Mouse (Mus musculus) macrophage (primary cell): Measurements from ENCODE around the gene Afmid. TPM values are rescaled to one million over a fixed set of nuclear protein-coding genes. Genes with fewer than 3 reads are reported as not detected.
A peak's percentile ranks its signal among the peaks of the same experiment; 100 is the strongest.

ENCODE experiments used
- H3K27ac ChIP-seq: fragments of 350-480 bp; formaldehyde crosslinking; 2 replicates; pipeline ENCODE4 v1.9.0; 2021
- H3K36me3 ChIP-seq: fragments of 350-480 bp; formaldehyde crosslinking; 2 replicates; pipeline ENCODE4 v1.9.0; 2021; ENCODE audit errors: inconsistent target
- H3K4me3 ChIP-seq: fragments of 350-480 bp; formaldehyde crosslinking; 2 replicates; pipeline ENCODE4 v1.9.0; 2021; ENCODE audit errors: inconsistent target
- H3K79me2 ChIP-seq: fragments of 350-480 bp; formaldehyde crosslinking; 2 replicates; pipeline ENCODE4 v1.9.0; 2021; ENCODE audit errors: inconsistent target
- WGBS: methylation state at CpG from one replicate; pipeline ENCODE4 v1.1.7; 2026; ENCODE audit warnings: inconsistent platforms; ENCODE audit not compliant: missing documents; 5-methylcytosine and 5-hydroxymethylcytosine counted together
- polyA plus RNA-seq: library from polyadenylated mRNA; stranded (reverse); fragments of 250-400 nt; gene quantifications from 3 replicates; pipeline ENCODE4 v1.2.4, GENCODE M21; 2018; ENCODE audit warnings: inconsistent platforms
- total RNA-seq, 78 experiments: library from RNA; depleted of rRNA; stranded (reverse); fragments of 250-400 nt; gene quantifications; 1 replicate in 9 of 78; 2 replicates in 24 of 78; 3 replicates in 43 of 78; 4 replicates in 2 of 78; pipeline ENCODE4 v1.2.4; 2018; ENCODE audit warnings: inconsistent platforms in 56 of 78

The Afmid gene
- 10 to 100 TPM in 23 of 26 experiments, 1 to 10 TPM in 3; 3.2 to 34.1 (median 21.9) TPM for total RNA-seq (2018; cell fraction: chromatin; rRNA removed)
- 1 to 10 TPM; 1.0 to 3.6 (median 2.4) TPM for total RNA-seq (2018; cell fraction: cytosol; rRNA removed)
- 10 to 100 TPM in 12 of 26 experiments, 1 to 10 TPM in 14; 3.3 to 19.8 (median 9.4) TPM for total RNA-seq (2018; cell fraction: nucleus; rRNA removed)
- polyA plus RNA-seq = 2.9 to 4.4 TPM (median 3.6 TPM) in 3 replicates

- no peaks in the 10 kb centered on the region for H3K36me3 ChIP-seq
- H3K4me3 ChIP-seq = peak within 1 kb of the TSS; percentile 67
- WGBS = under 1% methylated on average over 33 of the region's 34 CpGs
- peaks cover 45% of the 10 kb centered on the region for H3K79me2 ChIP-seq
- H3K27ac ChIP-seq = peak within 1 kb of the TSS; percentile 87
Measured at GRCm38 (mm10) chr11:117825333-117826101, at the start of gene Afmid, which contains the start of gene Tk1. Gene Afmid, plus strand, starts transcription at chr11:117825924. Gene Tk1, minus strand, starts transcription at chr11:117826092.

GRCm38 (mm10) chr11:117776085-117776792, 49.5 kb upstream of the Afmid start:
- 93% methylated on average over 14 of the region's 14 CpGs for WGBS
- H3K4me3 ChIP-seq = no peak overlapping the region
- H3K79me2 ChIP-seq = no peaks in the 10 kb centered on the region
- peaks cover 25% of the 10 kb centered on the region; the same call in 1 of the 2 replicates for H3K36me3 ChIP-seq
- no peak overlapping the region for H3K27ac ChIP-seq

- WGBS = 39% methylated on average over 5 of the region's 5 CpGs
- H3K36me3 ChIP-seq = peaks cover 25% of the 10 kb centered on the region; the same call in 1 of the 2 replicates
- H3K27ac ChIP-seq = no peak overlapping the region
Measured at GRCm38 (mm10) chr11:117777111-117777510, 48.6 kb upstream of the Afmid start.

GRCm38 (mm10) chr11:117778031-117778430, 47.7 kb upstream of the Afmid start:
- peaks cover 19% of the 10 kb centered on the region; the same call in 1 of the 2 replicates for H3K36me3 ChIP-seq
- H3K27ac ChIP-seq = no peak overlapping the region
- H3K4me3 ChIP-seq = no peak overlapping the region

More at GRCm38 (mm10) chr11:117777111-117777510, 48.6 kb upstream of the Afmid start:
- Histone ChIP-seq H3K79me2 (no peaks in the 10 kb centered on the region), H3K4me3 (no peak overlapping the region)

GRCm38 (mm10) chr11:117778851-117779433, 46.8 kb upstream of the Afmid start:
- WGBS = 21% methylated on average over 12 of the region's 12 CpGs

More at GRCm38 (mm10) chr11:117778031-117778430, 47.7 kb upstream of the Afmid start:
- H3K79me2 ChIP-seq = no peaks in the 10 kb centered on the region
- 91% methylated on average over 8 of the region's 11 CpGs for WGBS

GRCm38 (mm10) chr11:117779434-117780198, 46.1 kb upstream of the Afmid start:
- peaks cover 5% of the 10 kb centered on the region; the same call in 1 of the 2 replicates for H3K36me3 ChIP-seq
- WGBS = 1% methylated on average over 38 of the region's 38 CpGs

More at GRCm38 (mm10) chr11:117778851-117779433, 46.8 kb upstream of the Afmid start:
- Histone ChIP-seq H3K79me2 (no peaks in the 10 kb centered on the region), H3K27ac (peak overlapping the region; percentile 98), H3K4me3 (peak overlapping the region; percentile 44; the same call in 1 of the 2 replicates), H3K36me3 (peaks cover 9% of the 10 kb centered on the region; the same call in 1 of the 2 replicates)

GRCm38 (mm10) chr11:117780199-117780515, 45.6 kb upstream of the Afmid start:
- under 1% methylated on average over 17 of the region's 17 CpGs for WGBS
- no peaks in the 10 kb centered on the region for H3K79me2 ChIP-seq
- peak overlapping the region; percentile 98 for H3K27ac ChIP-seq
- H3K4me3 ChIP-seq = peak overlapping the region; percentile 44
- no peaks in the 10 kb centered on the region; the same call in 1 of the 2 replicates for H3K36me3 ChIP-seq

More at GRCm38 (mm10) chr11:117779434-117780198, 46.1 kb upstream of the Afmid start:
- Histone ChIP-seq H3K4me3 (peak overlapping the region; percentile 44), H3K79me2 (no peaks in the 10 kb centered on the region), H3K27ac (peak overlapping the region; percentile 98)

- Histone ChIP-seq H3K4me3 (peak overlapping the region; percentile 44), H3K27ac (peak overlapping the region; percentile 98), H3K36me3 (no peaks in the 10 kb centered on the region; the same call in 1 of the 2 replicates), H3K79me2 (no peaks in the 10 kb centered on the region)
- WGBS = under 1% methylated on average over 19 of the region's 19 CpGs
Measured at GRCm38 (mm10) chr11:117780582-117781111, 45.1 kb upstream of the Afmid start.

GRCm38 (mm10) chr11:117781199-117781821, 44.4 kb upstream of the Afmid start:
- Histone ChIP-seq H3K36me3 (no peaks in the 10 kb centered on the region; the same call in 1 of the 2 replicates), H3K4me3 (peak overlapping the region; percentile 44), H3K79me2 (no peaks in the 10 kb centered on the region), H3K27ac (peak overlapping the region; percentile 98)
- WGBS = under 1% methylated on average over 18 of the region's 18 CpGs

GRCm38 (mm10) chr11:117781993-117782704, 43.6 kb upstream of the Afmid start, which contains the start of the genes Tmc8 and Tmc6:
Gene Tmc8, plus strand, starts transcription at chr11:117782076.
Gene Tmc6, minus strand, starts transcription at chr11:117782198.
- peak within 1 kb of the TSS; percentile 44 for H3K4me3 ChIP-seq
- 12% methylated on average over 24 of the region's 24 CpGs for WGBS
- H3K27ac ChIP-seq = peak within 1 kb of the TSS; percentile 98
- no peaks in the 10 kb centered on the region for H3K79me2 ChIP-seq
- no peaks in the 10 kb centered on the region for H3K36me3 ChIP-seq

GRCm38 (mm10) chr11:117782705-117783034, 43.1 kb upstream of the Afmid start:
- H3K27ac ChIP-seq = peak overlapping the region; percentile 98
- H3K36me3 ChIP-seq = no peaks in the 10 kb centered on the region
- peak overlapping the region; percentile 44 for H3K4me3 ChIP-seq
- H3K79me2 ChIP-seq = no peaks in the 10 kb centered on the region
- WGBS = 51% methylated on average over 9 of the region's 9 CpGs

GRCm38 (mm10) chr11:117783089-117783488, 42.6 kb upstream of the Afmid start:
- Histone ChIP-seq H3K79me2 (no peaks in the 10 kb centered on the region), H3K36me3 (no peaks in the 10 kb centered on the region), H3K4me3 (peak overlapping the region; percentile 44), H3K27ac (peak overlapping the region; percentile 98)
- 13% methylated on average over 31 of the region's 31 CpGs for WGBS
